Mouse (Mus musculus) neural tube, embryonic 14.5 days (tissue): ENCODE data around the gene Pard3b. TPM values are rescaled to one million over a fixed set of nuclear protein-coding genes. Genes with fewer than 3 reads are reported as not detected.

Source experiments
- ATAC-seq: fragments of 200-750 bp; cut with Nextera tagmentation; 2 replicates; pipeline ENCODE4 v1.8.0; 2017; ENCODE audit warnings: low read depth, mild to moderate bottlenecking, moderate TSS enrichment, moderate library complexity
- H3K27ac ChIP-seq: fragments of 300-500 bp; sonication (generic); 2 replicates; pipeline ENCODE4 v1.5.1; 2014; ENCODE audit warnings: low read depth, mild to moderate bottlenecking, control low read depth, low read length, moderate library complexity, mixed read lengths
- H3K27me3 ChIP-seq: fragments of 300-500 bp; sonication (generic); 2 replicates; pipeline ENCODE4 v1.6.1; 2014; ENCODE audit warnings: low read length; ENCODE audit not compliant: control insufficient read depth, insufficient read depth
- H3K36me3 ChIP-seq: fragments of 300-500 bp; sonication (generic); 2 replicates; pipeline ENCODE4 v1.6.1; 2014; ENCODE audit warnings: low read length, mixed read lengths; ENCODE audit not compliant: control insufficient read depth, insufficient read depth
- H3K4me1 ChIP-seq: fragments of 300-500 bp; sonication (generic); 2 replicates; pipeline ENCODE4 v1.6.1; 2014; ENCODE audit warnings: low read length; ENCODE audit not compliant: control insufficient read depth, insufficient read depth
- H3K4me2 ChIP-seq: fragments of 300-500 bp; sonication (generic); 2 replicates; pipeline ENCODE4 v1.6.1; 2014; ENCODE audit warnings: mild to moderate bottlenecking, low read depth, low read length, control low read depth
- H3K4me3 ChIP-seq: fragments of 300-500 bp; sonication (generic); 2 replicates; pipeline ENCODE4 v1.5.1; 2014; ENCODE audit warnings: low read depth, low read length, control low read depth, mixed read lengths
- H3K9ac ChIP-seq: fragments of 300-500 bp; sonication (generic); replicated peaks from 2 replicates; pipeline ENCODE4 v1.6.1; 2014; ENCODE audit warnings: low read depth, mild to moderate bottlenecking, control low read depth, low read length, mixed read lengths
- H3K9me3 ChIP-seq: fragments of 300-500 bp; sonication (generic); 2 replicates; pipeline ENCODE4 v1.6.1; 2016; ENCODE audit warnings: low read length; ENCODE audit not compliant: control insufficient read depth
- WGBS: fragments of 180-500 bp; shearing (Covaris S2); extraction: QIAGEN DNeasy Blood & Tissue Kit; methylation state at CpG from one replicate; pipeline ENCODE4 v1.1.7; 2014; 5-methylcytosine and 5-hydroxymethylcytosine counted together
- polyA plus RNA-seq: library from polyadenylated mRNA; unstranded; fragments of >200 nt; fragmentation: Nextera tagmentation; extraction: Ambion mirVana; gene quantifications from 2 replicates; pipeline ENCODE4 v1.2.1, GENCODE M21; 2014

Pard3b gene
- polyA plus RNA-seq, 1 experiment from 2014 or later: 9.9 TPM

DNA sequence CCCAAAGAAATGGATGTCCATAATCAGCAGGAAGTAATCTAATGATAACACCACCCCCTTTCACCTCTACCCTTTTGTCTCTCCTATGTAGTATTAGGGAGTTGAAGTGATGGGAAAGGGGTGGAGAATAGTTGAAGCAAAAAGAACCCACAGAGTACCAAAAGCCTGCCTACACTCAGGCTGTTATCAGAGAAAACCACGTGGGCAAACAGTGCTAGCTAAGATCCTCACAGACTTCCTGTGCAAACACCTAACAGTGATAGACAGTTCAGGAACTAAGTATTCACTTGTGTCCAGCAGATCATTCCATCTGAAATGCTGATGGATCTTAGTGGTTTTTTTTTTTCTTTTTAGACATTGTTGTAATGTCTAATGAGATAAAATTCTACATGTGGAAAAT lies 181.6 kb downstream of the Pard3b start:
- H3K9me3 ChIP-seq: no peaks in the 10 kb centered on the region
- H3K27me3 ChIP-seq: no peaks in the 10 kb centered on the region
- H3K36me3 ChIP-seq: no peaks in the 10 kb centered on the region
- H3K9ac ChIP-seq: no peak overlapping the region
- no peak overlapping the region for H3K4me2 ChIP-seq
- no peaks in the 10 kb centered on the region for H3K4me1 ChIP-seq
- no peak for ATAC-seq
- 56% methylated on average over 1 of the region's 1 CpGs for WGBS
- no peak overlapping the region for H3K4me3 ChIP-seq
- no peak overlapping the region for H3K27ac ChIP-seq

DNA sequence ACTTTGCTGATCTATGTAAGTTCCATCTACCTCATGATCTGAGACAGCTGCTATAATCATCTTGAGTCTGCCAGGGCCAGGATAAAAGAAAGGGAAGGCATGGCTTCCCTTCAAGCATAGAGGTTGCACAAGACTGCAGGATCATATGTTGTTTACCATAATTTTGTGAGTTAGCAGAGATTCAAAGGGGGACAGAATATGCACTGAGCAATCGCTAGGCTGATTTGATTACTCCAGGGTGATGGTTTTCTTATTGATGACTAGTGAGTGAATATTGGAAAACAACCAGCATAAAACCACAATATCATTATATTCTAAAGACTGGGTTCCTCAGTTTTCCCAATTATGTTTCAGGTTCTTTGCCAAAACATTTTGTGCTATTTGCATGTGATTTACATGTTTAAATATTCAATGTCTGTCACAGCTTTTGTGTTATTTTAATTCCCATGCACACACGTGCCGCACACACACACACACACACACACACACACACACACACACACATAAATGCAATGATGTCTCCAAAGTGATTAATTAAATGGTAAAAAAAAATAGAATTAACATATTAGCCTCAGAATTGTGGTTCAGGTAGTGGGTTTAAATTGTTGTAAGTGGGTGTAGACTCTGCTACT lies 187.1 kb downstream of the Pard3b start:
- no peak for ATAC-seq
- H3K9ac ChIP-seq: no peak overlapping the region

DNA sequence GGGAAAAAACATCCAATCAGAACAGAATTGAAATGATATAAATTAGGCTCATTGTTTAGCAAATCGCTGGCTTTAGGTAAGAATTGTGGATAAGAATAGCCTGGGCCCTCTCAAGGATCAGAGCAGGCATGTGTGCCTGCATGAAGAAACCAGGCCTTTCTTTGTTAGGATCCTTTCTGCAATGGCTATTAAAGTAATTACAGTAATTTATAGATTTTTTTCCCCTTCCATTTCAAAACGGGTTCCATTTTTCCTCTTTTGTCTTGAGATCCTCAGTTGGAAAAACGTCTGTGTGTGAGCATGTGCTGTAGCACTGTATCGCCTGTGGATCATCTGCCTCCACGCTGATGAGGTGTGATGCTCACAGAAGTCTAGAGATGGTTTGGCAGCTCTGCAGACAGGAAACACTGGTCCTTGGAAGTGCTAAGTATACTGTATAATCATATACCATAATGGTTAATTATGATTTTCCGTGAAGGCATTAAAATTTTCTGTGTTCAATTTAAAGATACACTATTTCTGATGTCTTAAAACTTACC lies 198.5 kb downstream of the Pard3b start:
- Histone ChIP-seq H3K9ac (no peak overlapping the region), H3K4me3 (no peak overlapping the region), H3K4me2 (no peak overlapping the region), H3K27me3 (no peaks in the 10 kb centered on the region), H3K36me3 (no peaks in the 10 kb centered on the region), H3K4me1 (no peaks in the 10 kb centered on the region), H3K27ac (no peak overlapping the region), H3K9me3 (no peaks in the 10 kb centered on the region)
- no peak for ATAC-seq
- WGBS: 63% methylated on average over 6 of the region's 6 CpGs

More for the DNA sequence above, 187.1 kb downstream of the Pard3b start:
- H3K4me1 ChIP-seq: no peaks in the 10 kb centered on the region
- no peaks in the 10 kb centered on the region for H3K27me3 ChIP-seq
- H3K36me3 ChIP-seq: no peaks in the 10 kb centered on the region
- WGBS: 87% methylated on average over 3 of the region's 3 CpGs
- no peak overlapping the region for H3K4me3 ChIP-seq
- no peak overlapping the region for H3K27ac ChIP-seq
- no peaks in the 10 kb centered on the region for H3K9me3 ChIP-seq
- H3K4me2 ChIP-seq: no peak overlapping the region

DNA sequence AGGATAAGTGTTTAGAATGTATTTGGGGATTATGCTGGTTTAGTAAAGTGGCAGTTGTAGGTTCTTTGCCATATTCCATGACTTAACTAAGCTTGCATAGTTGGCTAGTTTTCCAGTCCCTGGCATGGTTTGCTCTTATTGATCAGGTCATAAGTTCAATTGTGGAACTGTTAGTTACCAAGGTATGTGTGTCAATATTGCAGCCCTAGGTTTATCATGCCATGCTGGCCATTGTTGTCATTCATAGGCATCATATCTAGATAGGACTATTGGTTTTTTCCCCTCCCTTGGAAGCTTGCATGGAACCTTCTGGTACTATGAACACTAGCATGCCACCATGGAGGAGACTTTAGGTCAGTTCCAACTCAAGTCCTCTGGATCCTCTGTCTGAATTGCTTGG lies 208.0 kb downstream of the Pard3b start:
- Histone ChIP-seq H3K27ac (no peak overlapping the region), H3K27me3 (no peaks in the 10 kb centered on the region), H3K4me2 (no peak overlapping the region), H3K9me3 (no peaks in the 10 kb centered on the region), H3K4me1 (no peaks in the 10 kb centered on the region), H3K9ac (no peak overlapping the region), H3K4me3 (no peak overlapping the region), H3K36me3 (no peaks in the 10 kb centered on the region)
- no peak for ATAC-seq

GRCm38 (mm10) chr1:61849029-61849714 lies 210.5 kb downstream of the Pard3b start:
- Histone ChIP-seq H3K27ac (no peak overlapping the region), H3K4me2 (no peak overlapping the region), H3K4me3 (no peak overlapping the region), H3K9ac (no peak overlapping the region), H3K27me3 (no peaks in the 10 kb centered on the region), H3K9me3 (no peaks in the 10 kb centered on the region), H3K4me1 (no peaks in the 10 kb centered on the region), H3K36me3 (no peaks in the 10 kb centered on the region)
- 74% methylated on average over 6 of the region's 6 CpGs for WGBS
- ATAC-seq: no peak

DNA sequence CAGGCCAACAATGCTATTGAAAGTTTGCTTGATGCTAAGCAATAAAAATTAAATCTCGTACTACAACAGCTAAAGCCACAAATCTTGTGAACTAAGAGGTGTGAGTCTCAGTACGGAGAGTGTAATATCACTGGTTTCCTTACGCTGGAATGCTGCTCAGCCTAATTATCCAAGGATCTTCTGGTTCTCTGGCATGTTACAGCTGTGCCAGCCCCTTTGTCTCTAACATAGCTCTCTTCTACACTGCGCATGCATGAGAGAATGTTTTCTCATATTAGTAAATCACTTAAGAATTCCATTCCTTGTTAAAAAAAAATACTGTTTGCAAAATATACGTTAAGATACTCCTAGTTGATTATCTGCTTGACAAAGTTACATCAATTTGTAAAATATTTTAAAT lies 211.8 kb downstream of the Pard3b start:
- Histone ChIP-seq H3K4me3 (no peak overlapping the region), H3K4me2 (no peak overlapping the region), H3K9me3 (no peaks in the 10 kb centered on the region), H3K27me3 (no peaks in the 10 kb centered on the region), H3K4me1 (no peaks in the 10 kb centered on the region), H3K36me3 (no peaks in the 10 kb centered on the region), H3K27ac (no peak overlapping the region), H3K9ac (no peak overlapping the region)
- WGBS: 69% methylated on average over 5 of the region's 5 CpGs
- no peak for ATAC-seq

DNA sequence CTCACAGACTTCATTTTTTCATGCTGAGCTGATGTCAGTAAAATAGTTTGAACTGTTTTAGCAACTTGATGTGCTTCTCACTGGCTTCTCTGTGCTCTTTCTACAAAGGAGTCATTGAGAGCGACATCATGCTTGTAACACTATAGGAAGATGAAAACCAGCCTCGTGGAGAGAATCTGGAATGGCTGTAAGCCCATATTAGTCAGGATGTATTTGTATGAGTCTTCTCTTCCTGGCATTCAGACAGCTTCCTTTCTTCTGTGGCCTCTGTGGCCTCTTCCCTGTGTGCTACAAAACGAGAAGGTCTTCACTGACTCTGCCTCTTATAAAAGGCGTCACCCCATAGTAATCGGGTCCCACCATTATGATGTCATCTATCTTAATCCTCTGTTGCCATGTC lies 212.6 kb downstream of the Pard3b start:
- Histone ChIP-seq H3K9me3 (no peaks in the 10 kb centered on the region), H3K4me1 (no peaks in the 10 kb centered on the region), H3K4me3 (no peak overlapping the region), H3K36me3 (no peaks in the 10 kb centered on the region), H3K4me2 (no peak overlapping the region), H3K9ac (no peak overlapping the region), H3K27ac (no peak overlapping the region), H3K27me3 (no peaks in the 10 kb centered on the region)
- WGBS: 54% methylated on average over 5 of the region's 5 CpGs
- ATAC-seq: no peak

DNA sequence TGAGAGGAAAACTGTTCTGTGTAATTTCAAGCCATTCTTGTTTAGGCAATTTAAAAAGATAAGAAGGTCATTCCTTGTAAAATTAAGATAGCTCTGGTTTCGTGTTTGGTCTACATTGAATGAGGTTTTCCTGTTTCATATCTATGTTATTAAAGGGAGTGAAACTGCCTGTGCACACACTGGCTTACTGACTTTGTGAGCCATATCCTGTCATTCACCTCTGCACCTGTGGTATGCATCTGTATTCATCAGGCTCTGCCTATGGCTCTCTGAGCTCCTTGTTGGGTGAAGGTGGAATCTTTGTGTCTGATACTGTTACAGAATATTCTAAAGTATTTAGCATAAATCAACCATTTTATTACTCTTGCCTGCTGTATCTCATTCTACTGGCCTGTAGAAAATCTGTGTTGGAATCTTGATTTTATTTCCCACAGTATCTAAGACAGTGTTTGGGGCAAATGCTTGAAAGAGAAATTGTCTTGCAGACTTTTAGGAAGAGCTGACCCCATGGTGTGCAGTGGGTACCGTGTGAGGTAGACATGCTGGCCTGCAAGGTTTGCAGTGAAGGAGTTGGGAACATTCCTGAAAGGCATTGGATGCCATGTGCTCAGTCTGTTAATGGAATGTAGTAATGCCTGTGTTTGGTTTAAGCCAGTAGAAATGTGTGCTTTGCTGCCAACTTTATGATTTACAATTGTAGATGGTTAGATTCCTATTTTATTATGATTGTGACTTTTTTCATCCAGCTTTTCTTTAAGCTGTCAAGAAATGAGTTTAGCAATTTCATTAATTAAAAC lies 228.9 kb downstream of the Pard3b start:
- H3K27ac ChIP-seq: no peak overlapping the region
- no peak overlapping the region for H3K4me3 ChIP-seq
- H3K4me1 ChIP-seq: no peaks in the 10 kb centered on the region
- no peak for ATAC-seq
- H3K9ac ChIP-seq: no peak overlapping the region
- H3K27me3 ChIP-seq: no peaks in the 10 kb centered on the region
- H3K4me2 ChIP-seq: no peak overlapping the region
- H3K36me3 ChIP-seq: no peaks in the 10 kb centered on the region
- WGBS: 82% methylated on average over 2 of the region's 2 CpGs
- no peaks in the 10 kb centered on the region for H3K9me3 ChIP-seq

DNA sequence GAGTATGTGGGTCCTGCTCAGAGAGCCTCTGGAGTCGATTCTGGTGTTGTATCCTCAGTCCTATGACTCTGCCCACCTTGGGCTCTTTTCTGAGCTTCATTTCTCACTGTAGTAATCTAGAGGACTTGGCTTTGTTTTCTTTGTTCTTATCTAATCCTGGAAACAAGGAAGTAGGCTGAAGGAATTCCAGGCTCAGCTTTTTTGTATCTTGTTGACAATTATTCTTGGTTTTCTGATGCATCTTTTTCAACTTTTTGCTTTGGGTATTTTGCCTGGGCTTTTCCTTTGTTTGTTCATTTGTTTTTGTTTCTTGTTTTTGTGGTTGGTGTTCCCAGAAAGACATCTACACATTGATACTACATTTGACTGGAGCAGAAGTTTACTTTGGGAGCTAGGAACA lies 236.3 kb downstream of the Pard3b start:
- ATAC-seq: no peak
- 79% methylated on average over 1 of the region's 1 CpGs for WGBS
- H3K27me3 ChIP-seq: no peaks in the 10 kb centered on the region
- no peak overlapping the region for H3K27ac ChIP-seq
- no peak overlapping the region for H3K4me3 ChIP-seq
- H3K9me3 ChIP-seq: no peaks in the 10 kb centered on the region
- no peak overlapping the region for H3K9ac ChIP-seq
- H3K4me2 ChIP-seq: no peak overlapping the region
- no peaks in the 10 kb centered on the region for H3K4me1 ChIP-seq
- H3K36me3 ChIP-seq: no peaks in the 10 kb centered on the region
